Mouse (Mus musculus) lung, postnatal 0 days (tissue): ENCODE data around the gene Gtf3c2.

Experiments used
- CTCF ChIP-seq: IDR thresholded peaks from 2 replicates; pipeline ENCODE4 v1.5.1; 2016; ENCODE audit warnings: antibody characterized with exemption, mild to moderate bottlenecking
- EP300 ChIP-seq: IDR thresholded peaks from 2 replicates; pipeline ENCODE4 v1.6.1; 2016; ENCODE audit warnings: antibody characterized with exemption, mild to moderate bottlenecking, control low read depth

- TF ChIP-seq CTCF (no peak), EP300 (no peak)
These were observed 16.3 kb upstream of the Gtf3c2 start for GRCm38 (mm10) chr5:31196207-31196606.
